Mouse (Mus musculus) testis, adult 2 months (tissue): ENCODE results near the gene Lifr. TPM values are rescaled to one million over a fixed set of nuclear protein-coding genes. Genes with fewer than 3 reads are reported as not detected.

ENCODE experiments used
- H3K27ac ChIP-seq: fragments of 200-500 bp; 2 replicates; pipeline ENCODE4 v1.5.1; 2012; ENCODE audit warnings: low read depth, low read length; ENCODE audit not compliant: control insufficient read depth, insufficient read depth
- H3K27me3 ChIP-seq: fragments of 200-500 bp; 2 replicates; pipeline ENCODE4 v1.6.1; 2012; ENCODE audit warnings: mild to moderate bottlenecking, low read length, moderate library complexity; ENCODE audit not compliant: control insufficient read depth, insufficient read depth
- H3K36me3 ChIP-seq: fragments of 200-500 bp; 2 replicates; pipeline ENCODE4 v1.6.1; 2012; ENCODE audit warnings: mild to moderate bottlenecking, low read length; ENCODE audit not compliant: control insufficient read depth, insufficient read depth
- H3K4me1 ChIP-seq: fragments of 200-500 bp; 2 replicates; pipeline ENCODE4 v1.6.1; 2012; ENCODE audit warnings: low read length; ENCODE audit not compliant: control insufficient read depth, insufficient read depth
- H3K4me3 ChIP-seq: fragments of 200-500 bp; 2 replicates; pipeline ENCODE4 v1.5.1; 2012; ENCODE audit warnings: low read depth, mild to moderate bottlenecking, low read length, moderate library complexity, mixed read lengths; ENCODE audit not compliant: control insufficient read depth
- CTCF ChIP-seq: fragments of 200-500 bp; IDR thresholded peaks from 2 replicates; pipeline ENCODE4 v1.5.1; 2012; ENCODE audit warnings: low read depth, mild to moderate bottlenecking, inconsistent platforms, low read length, moderate library complexity; ENCODE audit not compliant: control insufficient read depth, insufficient read depth, insufficient replicate concordance
- POLR2A ChIP-seq: fragments of 200-500 bp; IDR thresholded peaks from 2 replicates; pipeline ENCODE4 v1.6.1; 2012; ENCODE audit warnings: low read depth, mild to moderate bottlenecking, inconsistent platforms, low read length, moderate library complexity; ENCODE audit not compliant: control insufficient read depth
- polyA plus RNA-seq: library from polyadenylated mRNA; depleted of rRNA; stranded (reverse); fragments of >200 nt; gene quantifications from 2 replicates; pipeline ENCODE4 v1.2.3, GENCODE M21; 2012

Gene Lifr
- polyA plus RNA-seq, 1 experiment = 7.6 TPM

- Histone ChIP-seq H3K27ac (no peak overlapping the region), H3K4me1 (no peaks in the 10 kb centered on the region; the same call in 1 of the 2 replicates), H3K36me3 (no peaks in the 10 kb centered on the region), H3K27me3 (no peaks in the 10 kb centered on the region), H3K4me3 (no peak overlapping the region)
- no peak for TF ChIP-seq POLR2A
- no peak for TF ChIP-seq CTCF
Observed at GRCm38 (mm10) chr15:7069374-7069773, 21.0 kb upstream of the Lifr start.

- Histone ChIP-seq H3K4me1 (no peaks in the 10 kb centered on the region; the same call in 1 of the 2 replicates), H3K27ac (0 out of 2 replicates have a peak overlapping the region, but pooled peaks have one; percentile 17), H3K4me3 (no peak overlapping the region), H3K27me3 (no peaks in the 10 kb centered on the region), H3K36me3 (no peaks in the 10 kb centered on the region)
- TF ChIP-seq POLR2A (no peak), CTCF (no peak)
Observed at GRCm38 (mm10) chr15:7070199-7070794, 20.1 kb upstream of the Lifr start.

- Histone ChIP-seq H3K27me3 (no peaks in the 10 kb centered on the region), H3K36me3 (no peaks in the 10 kb centered on the region), H3K4me3 (no peak overlapping the region), H3K4me1 (no peaks in the 10 kb centered on the region; the same call in 1 of the 2 replicates), H3K27ac (no peak overlapping the region)
- TF ChIP-seq CTCF (no peak), POLR2A (no peak)
Observed at GRCm38 (mm10) chr15:7073269-7073668, 17.1 kb upstream of the Lifr start.

GRCm38 (mm10) chr15:7075185-7075584, 15.2 kb upstream of the Lifr start:
- TF ChIP-seq POLR2A = no peak
- no peak for TF ChIP-seq CTCF
- Histone ChIP-seq H3K36me3 (no peaks in the 10 kb centered on the region), H3K27me3 (no peaks in the 10 kb centered on the region), H3K4me3 (no peak overlapping the region), H3K27ac (no peak overlapping the region), H3K4me1 (no peaks in the 10 kb centered on the region; the same call in 1 of the 2 replicates)

- H3K27ac ChIP-seq = no peak overlapping the region
- TF ChIP-seq POLR2A (no peak), CTCF (no peak)
- no peaks in the 10 kb centered on the region for H3K36me3 ChIP-seq
- H3K4me3 ChIP-seq = no peak overlapping the region
- no peaks in the 10 kb centered on the region for H3K4me1 ChIP-seq
- H3K27me3 ChIP-seq = no peaks in the 10 kb centered on the region
Observed at GRCm38 (mm10) chr15:7078356-7078755, 12.1 kb upstream of the Lifr start.

GRCm38 (mm10) chr15:7079631-7080337, 10.6 kb upstream of the Lifr start:
- Histone ChIP-seq H3K27me3 (no peaks in the 10 kb centered on the region), H3K4me3 (no peak overlapping the region), H3K4me1 (no peaks in the 10 kb centered on the region), H3K36me3 (no peaks in the 10 kb centered on the region), H3K27ac (no peak overlapping the region)
- TF ChIP-seq POLR2A (no peak), CTCF (no peak)

GRCm38 (mm10) chr15:7080916-7081626, 9.3 kb upstream of the Lifr start:
- Histone ChIP-seq H3K36me3 (no peaks in the 10 kb centered on the region), H3K27me3 (no peaks in the 10 kb centered on the region), H3K4me1 (no peaks in the 10 kb centered on the region), H3K4me3 (no peak overlapping the region), H3K27ac (no peak overlapping the region)
- TF ChIP-seq CTCF (no peak), POLR2A (no peak)
